Mouse (Mus musculus) lung, adult 2 months (tissue): ENCODE measurements at regions not wholly inside any gene's neighbourhood (a gene's known extent, or its start where the extent isn't known, plus 50 kb on each side); places are given as distances from the start of the nearest gene placed in this dataset.

Experiments used
- CTCF ChIP-seq: fragments of 200-500 bp; IDR thresholded peaks from 2 replicates; pipeline ENCODE4 v1.5.1; 2011; ENCODE audit warnings: mild to moderate bottlenecking, low read length, control low read depth; ENCODE audit not compliant: insufficient read depth
- POLR2A ChIP-seq: fragments of 200-500 bp; IDR thresholded peaks from 2 replicates; pipeline ENCODE4 v1.6.1; 2011; ENCODE audit warnings: low read depth, mild to moderate bottlenecking, control low read depth, low read length, borderline replicate concordance; ENCODE audit errors: extremely low read depth

- TF ChIP-seq CTCF: no peak
- TF ChIP-seq POLR2A: no peak
Measured at GRCm38 (mm10) chr1:193459735-193460134, 89.6 kb upstream of the Camk1g start.
